ENCODE assay signal across 8 mouse cellular contexts in genomic region chrX:142228055-142228768, GRCm38 (mm10). TPM values are rescaled to one million over a fixed set of nuclear protein-coding genes. Genes with fewer than 3 reads are reported as not detected.
DNase-seq lines count a peak whose midpoint lies in the region; ATAC-seq lines count a peak whose summit lies in the region.

No protein-coding gene starts in this region.

- peak; percentile 88 for DNase-seq in ZHBTc4 (ENCODE audit: low read depth, low spot score)
- DNase-seq in cerebellum, postnatal 4 days (ENCODE audit: low spot score in 2 of 2): peak; percentile 43 to 70
- peak; percentile 62 for DNase-seq in gastrocnemius, adult 18-20 months (ENCODE audit: low spot score)
- DNase-seq in left cerebral cortex, adult 18-20 months (ENCODE audit: low spot score in 2 of 2): peak; percentile 50 to 67
- peak; percentile 54 to 68 for DNase-seq in right cerebral cortex, adult 2 months (ENCODE audit: low spot score in 2 of 2)
- peak; percentile 45 to 57 for DNase-seq in urinary bladder, postnatal 36 days (ENCODE audit: low spot score in 2 of 2)

- ATAC-seq in hindbrain, embryonic 16.5 days: peak; percentile 98
- ATAC-seq in megakaryocyte, adult 5-6 weeks (ENCODE audit: poor library complexity, severe bottlenecking): peak; percentile 91

- H3K4me3 ChIP-seq in hindbrain, embryonic 16.5 days (ENCODE audit: low read length): peak overlapping the region; percentile 56

- H3K4me2 ChIP-seq in hindbrain, embryonic 16.5 days (ENCODE audit: low read length): peak overlapping the region; percentile 59

- no peaks in the 10 kb centered on the region for H3K36me3 ChIP-seq in hindbrain, embryonic 16.5 days (ENCODE audit: control insufficient read depth, insufficient read depth, low read length)

- H3K9me3 ChIP-seq in hindbrain, embryonic 16.5 days (ENCODE audit: control insufficient read depth, low read length): no peaks in the 10 kb centered on the region

- H3K9ac ChIP-seq in hindbrain, embryonic 16.5 days (ENCODE audit: low read depth, low read length): peak overlapping the region; percentile 68

- H3K27me3 ChIP-seq in hindbrain, embryonic 16.5 days (replicated peaks; ENCODE audit: control insufficient read depth, insufficient read depth, low read length): no peaks in the 10 kb centered on the region

- H3K4me1 ChIP-seq in hindbrain, embryonic 16.5 days (ENCODE audit: control insufficient read depth, insufficient read depth, low read depth, low read length): no peaks in the 10 kb centered on the region

- WGBS in hindbrain, embryonic 16.5 days: 22% methylated on average over 34 of the region's 42 CpGs

- peak overlapping the region; percentile 89 for H3K27ac ChIP-seq in hindbrain, embryonic 16.5 days (ENCODE audit: low read depth, low read length)

RNA-seq across cellular contexts. Expression of gene Nxt2, which starts 1.6 kb away (rescaled TPM):
- 1 to 10 TPM; 3.4 to 4.2 TPM for total RNA-seq in gastrocnemius, adult 18-20 months (2021)
- 20.0 and 25.4 TPM in 2 replicates for polyA plus RNA-seq in hindbrain, embryonic 16.5 days (2015; fragmentation: Nextera tagmentation; extraction: Ambion mirVana)
- total RNA-seq in left cerebral cortex, adult 18-20 months (2021): 10 to 100 TPM; 33.4 to 33.6 TPM
- 25.8 and 29.4 TPM in 2 replicates for total RNA-seq in megakaryocyte, adult 5-6 weeks (2015)
- total RNA-seq in megakaryocyte, adult 5-6 weeks (2017): 28.8 and 34.7 TPM in 2 replicates

RNA-seq across cellular contexts. Expression of gene Gucy2f, which starts 31.5 kb away (rescaled TPM):
- total RNA-seq in gastrocnemius, adult 18-20 months (2021): not detected
- 0.11 TPM in 2 replicates for polyA plus RNA-seq in hindbrain, embryonic 16.5 days (2015; fragmentation: Nextera tagmentation; extraction: Ambion mirVana)
- under 1 TPM; 0.42 to 0.65 TPM for total RNA-seq in left cerebral cortex, adult 18-20 months (2021)
- total RNA-seq in megakaryocyte, adult 5-6 weeks (2015): 0.05 TPM in 1 of 2 replicates, not detected in the other
- total RNA-seq in megakaryocyte, adult 5-6 weeks (2017): not detected in 2 replicates

Comparison
In these comparisons a context has a peak if more than half of its experiments do, and no peak if none do; other contexts are left out.
1. Peak in every context shown above with its lines: DNase-seq, ATAC-seq, H3K4me3 ChIP-seq and H3K27ac ChIP-seq.
2. RNA of gene Nxt2, which starts 1.6 kb away (total RNA-seq): 33.4 to 33.6 TPM in left cerebral cortex, adult 18-20 months and 25.8 to 34.7 TPM in megakaryocyte, adult 5-6 weeks; 3.4 to 4.2 TPM in gastrocnemius, adult 18-20 months; every median in the first group is over 4 times any median in the second.